Mouse (Mus musculus): ENCODE results near the gene Npb. TPM values are rescaled to one million over a fixed set of nuclear protein-coding genes. Genes with fewer than 3 reads are reported as not detected.

The Npb gene
- polyA plus RNA-seq, 1 experiment from 2014 or later = not detected

GRCm38 (mm10) chr11:120624680-120625111, 16.4 kb downstream of the Npb start:
- Histone ChIP-seq H3K27ac (ENCODE audit: low read depth, low read length) (peak overlapping the region; percentile 79), H3K27me3 (ENCODE audit: control insufficient read depth, insufficient read depth, low read length) (no peaks in the 10 kb centered on the region), H3K9me3 (ENCODE audit: control insufficient read depth, low read length) (no peaks in the 10 kb centered on the region), H3K4me2 (replicated peaks; ENCODE audit: low read depth, low read length) (peak overlapping the region; percentile 93), H3K4me1 (replicated peaks; ENCODE audit: control insufficient read depth, insufficient read depth, low read length) (peaks cover 7% of the 10 kb centered on the region), H3K36me3 (ENCODE audit: control insufficient read depth, insufficient read depth, low read length) (peaks cover 12% of the 10 kb centered on the region), H3K9ac (ENCODE audit: low read depth, low read length) (peak overlapping the region; percentile 67), H3K4me3 (ENCODE audit: low read depth, low read length) (peak overlapping the region; percentile 93)
- DNase-seq (ENCODE audit: low spot score) (peak; percentile 90), ATAC-seq (ENCODE audit: low FRiP score) (peak; percentile 80)
- WGBS = under 1% methylated on average over 53 of the region's 53 CpGs

DNA sequence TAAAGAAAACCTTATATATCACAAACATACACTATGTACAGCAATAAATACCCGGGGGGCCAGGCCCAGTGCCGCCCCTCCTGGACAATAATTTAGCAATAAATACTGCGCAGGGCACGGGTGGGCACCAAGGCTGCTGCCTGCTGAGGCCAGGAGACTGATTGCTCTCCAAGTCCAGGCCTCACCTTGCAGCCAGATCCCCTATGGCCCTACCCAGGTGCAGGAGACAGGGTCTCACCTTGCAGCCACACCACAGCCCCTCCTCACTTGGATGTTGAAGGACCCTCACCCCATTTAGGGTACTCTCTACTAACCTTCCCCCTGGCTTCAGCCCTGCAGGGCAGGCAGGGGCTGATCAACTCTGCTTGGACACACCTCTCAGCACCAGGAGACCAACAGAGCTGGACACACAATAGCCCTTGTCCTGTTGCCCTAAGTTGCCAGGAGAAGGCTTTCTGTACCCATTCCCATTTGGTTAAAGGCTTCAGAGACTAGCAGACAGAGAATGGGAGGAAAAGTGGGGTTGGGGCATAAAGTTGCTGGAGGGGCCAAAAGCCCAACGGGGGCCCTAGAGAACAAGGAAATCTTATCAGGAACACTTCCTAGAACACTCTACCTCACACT, 17.0 kb downstream of the Npb start, which contains the start of gene Sirt7:
Sirt7 (minus strand) TSS at position 89 of the 624 bp plus-strand sequence.
- Histone ChIP-seq H3K9me3 (ENCODE audit: control insufficient read depth, low read length) (no peaks in the 10 kb centered on the region), H3K4me3 (ENCODE audit: low read depth, low read length) (peak within 1 kb of the TSS; percentile 93), H3K27me3 (ENCODE audit: control insufficient read depth, insufficient read depth, low read length) (no peaks in the 10 kb centered on the region), H3K4me2 (replicated peaks; ENCODE audit: low read depth, low read length) (peak within 1 kb of the TSS; percentile 93), H3K36me3 (ENCODE audit: control insufficient read depth, insufficient read depth, low read length) (peaks cover 10% of the 10 kb centered on the region), H3K4me1 (replicated peaks; ENCODE audit: control insufficient read depth, insufficient read depth, low read length) (peaks cover 8% of the 10 kb centered on the region), H3K27ac (ENCODE audit: low read depth, low read length) (peak within 1 kb of the TSS; percentile 79), H3K9ac (ENCODE audit: low read depth, low read length) (peak within 1 kb of the TSS; percentile 67)
- 25% methylated on average over 5 of the region's 5 CpGs for WGBS
- ATAC-seq (ENCODE audit: low FRiP score) = peak; percentile 48
- DNase-seq (ENCODE audit: low spot score) = no peak

DNA sequence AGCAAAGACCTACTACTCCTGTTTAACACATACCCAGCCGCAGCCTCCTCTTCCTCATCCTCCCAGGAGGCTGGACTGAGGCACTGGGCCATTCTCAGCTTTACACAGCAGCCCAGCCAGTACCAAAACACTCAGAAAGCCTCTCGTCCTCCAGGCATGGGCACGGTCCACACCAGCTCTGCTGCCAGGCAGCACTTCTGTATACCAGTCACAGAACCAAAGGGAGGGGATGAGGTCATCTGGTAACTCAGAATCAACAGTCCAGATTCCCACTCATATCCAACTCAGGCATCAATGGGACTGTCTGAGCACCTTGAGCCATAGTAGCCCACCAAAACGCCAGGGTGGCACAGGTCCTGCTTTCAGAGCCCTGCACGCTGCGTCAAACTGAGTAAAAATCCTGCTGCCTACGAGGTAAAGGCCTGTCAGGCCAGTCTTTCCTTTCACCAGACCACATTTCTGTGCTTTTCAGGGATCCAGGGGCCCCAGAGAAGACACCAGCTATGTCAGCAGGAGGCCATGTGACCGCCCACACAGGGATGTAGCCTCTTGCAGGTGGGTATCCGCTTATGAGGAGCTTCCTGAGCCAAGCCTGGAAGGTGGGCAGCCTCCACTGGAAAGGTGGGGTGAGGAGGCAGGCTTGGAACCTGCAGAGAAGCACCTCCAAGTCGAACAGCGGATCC, 18.6 kb downstream of the Npb start:
- 92% methylated on average over 11 of the region's 11 CpGs for WGBS
- H3K27ac ChIP-seq (ENCODE audit: low read depth, low read length) = no peak overlapping the region
- no peak overlapping the region for H3K4me2 ChIP-seq (replicated peaks; ENCODE audit: low read depth, low read length)
- no peak for DNase-seq (ENCODE audit: low spot score)
- no peak overlapping the region for H3K9ac ChIP-seq (ENCODE audit: low read depth, low read length)
- no peak overlapping the region for H3K4me3 ChIP-seq (ENCODE audit: low read depth, low read length)
- H3K27me3 ChIP-seq (ENCODE audit: control insufficient read depth, insufficient read depth, low read length) = no peaks in the 10 kb centered on the region
- peaks cover 12% of the 10 kb centered on the region for H3K4me1 ChIP-seq (replicated peaks; ENCODE audit: control insufficient read depth, insufficient read depth, low read length)
- ATAC-seq (ENCODE audit: low FRiP score) = no peak
- H3K36me3 ChIP-seq (ENCODE audit: control insufficient read depth, insufficient read depth, low read length) = peaks cover 3% of the 10 kb centered on the region
- H3K9me3 ChIP-seq (ENCODE audit: control insufficient read depth, low read length) = no peaks in the 10 kb centered on the region

DNA sequence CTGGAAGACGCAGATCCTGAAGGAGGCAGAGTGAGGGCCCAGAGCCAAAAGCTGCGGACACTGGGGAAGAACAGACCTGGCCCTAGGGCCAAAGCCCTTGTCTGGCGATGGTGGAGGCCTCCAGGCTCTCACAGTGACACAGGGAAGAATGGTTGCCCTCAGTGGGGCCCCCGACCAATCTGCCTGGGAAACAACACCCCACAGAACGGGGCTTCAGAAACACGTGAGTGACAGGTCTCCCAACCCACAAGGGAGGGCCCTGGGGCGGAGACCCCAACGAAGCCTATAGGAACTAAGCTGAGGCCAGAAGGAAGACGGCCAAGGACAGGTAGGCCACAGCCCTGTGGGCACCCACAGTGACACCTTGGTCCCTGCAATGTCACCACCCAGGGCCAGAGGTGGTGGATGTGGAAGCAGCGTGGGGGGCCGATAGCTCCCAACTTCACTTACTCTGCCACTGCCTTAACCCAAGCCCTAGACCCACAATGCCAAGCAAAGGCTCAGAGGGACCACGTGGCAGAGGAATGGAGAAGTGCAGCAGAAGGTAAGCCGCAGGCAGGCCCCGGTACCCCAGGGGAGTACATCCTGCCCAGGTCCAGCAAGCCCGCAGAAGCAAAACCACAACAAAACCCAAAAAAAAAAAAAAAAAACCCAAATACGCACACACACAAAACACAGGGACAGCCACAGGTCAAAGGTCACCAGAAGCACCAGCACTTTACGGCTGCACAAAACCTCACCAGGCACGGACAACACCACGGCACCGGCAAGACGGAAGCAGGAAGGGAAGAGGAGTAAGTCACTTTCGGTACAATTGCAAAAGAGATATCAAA, 19.4 kb downstream of the Npb start:
- Histone ChIP-seq H3K27ac (ENCODE audit: low read depth, low read length) (no peak overlapping the region), H3K4me3 (ENCODE audit: low read depth, low read length) (no peak overlapping the region), H3K9ac (ENCODE audit: low read depth, low read length) (no peak overlapping the region), H3K4me2 (replicated peaks; ENCODE audit: low read depth, low read length) (no peak overlapping the region), H3K27me3 (ENCODE audit: control insufficient read depth, insufficient read depth, low read length) (no peaks in the 10 kb centered on the region), H3K4me1 (replicated peaks; ENCODE audit: control insufficient read depth, insufficient read depth, low read length) (peaks cover 17% of the 10 kb centered on the region), H3K9me3 (ENCODE audit: control insufficient read depth, low read length) (no peaks in the 10 kb centered on the region), H3K36me3 (ENCODE audit: control insufficient read depth, insufficient read depth, low read length) (peaks cover 3% of the 10 kb centered on the region)
- 85% methylated on average over 22 of the region's 22 CpGs for WGBS
- DNase-seq (ENCODE audit: low spot score) (no peak), ATAC-seq (ENCODE audit: low FRiP score) (no peak)

- no peak overlapping the region for H3K4me3 ChIP-seq (ENCODE audit: low read depth, low read length)
- 97% methylated on average over 23 of the region's 23 CpGs for WGBS
- peaks cover 17% of the 10 kb centered on the region for H3K4me1 ChIP-seq (replicated peaks; ENCODE audit: control insufficient read depth, insufficient read depth, low read length)
Measured at GRCm38 (mm10) chr11:120628601-120629340, 20.5 kb downstream of the Npb start.

DNA sequence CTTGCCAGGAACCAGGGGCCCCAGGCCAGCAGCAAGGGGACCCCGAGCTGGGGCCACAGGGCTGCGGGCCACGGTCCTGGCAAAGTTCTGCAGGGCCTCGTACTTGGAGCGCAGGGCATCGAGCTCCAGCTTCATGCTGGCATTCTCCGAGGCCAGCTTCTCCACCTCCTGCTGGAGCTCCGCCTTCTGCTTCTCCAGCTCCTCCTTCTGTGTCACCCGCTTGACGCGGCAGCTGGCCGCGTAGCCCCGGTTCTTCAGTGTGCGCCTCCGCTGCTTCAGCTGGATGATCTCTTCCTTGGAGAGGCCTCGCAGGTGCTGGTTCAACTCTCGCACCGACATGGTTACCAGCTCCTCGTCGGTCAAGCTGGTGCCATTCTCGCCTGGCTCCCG, 21.1 kb downstream of the Npb start:
- Histone ChIP-seq H3K27ac (ENCODE audit: low read depth, low read length) (0 out of 2 replicates have a peak overlapping the region, but pooled peaks have one; percentile 12), H3K27me3 (ENCODE audit: control insufficient read depth, insufficient read depth, low read length) (no peaks in the 10 kb centered on the region), H3K4me2 (replicated peaks; ENCODE audit: low read depth, low read length) (no peak overlapping the region), H3K36me3 (ENCODE audit: control insufficient read depth, insufficient read depth, low read length) (peaks cover 3% of the 10 kb centered on the region), H3K4me1 (replicated peaks; ENCODE audit: control insufficient read depth, insufficient read depth, low read length) (peaks cover 15% of the 10 kb centered on the region), H3K4me3 (ENCODE audit: low read depth, low read length) (no peak overlapping the region), H3K9me3 (ENCODE audit: control insufficient read depth, low read length) (no peaks in the 10 kb centered on the region), H3K9ac (ENCODE audit: low read depth, low read length) (no peak overlapping the region)
- 80% methylated on average over 21 of the region's 23 CpGs for WGBS
- DNase-seq (ENCODE audit: low spot score) (no peak), ATAC-seq (ENCODE audit: low FRiP score) (no peak)

More at GRCm38 (mm10) chr11:120628601-120629340, 20.5 kb downstream of the Npb start:
- H3K27me3 ChIP-seq (ENCODE audit: control insufficient read depth, insufficient read depth, low read length) = no peaks in the 10 kb centered on the region
- ATAC-seq (ENCODE audit: low FRiP score) = no peak
- no peak for DNase-seq (ENCODE audit: low spot score)
- H3K27ac ChIP-seq (ENCODE audit: low read depth, low read length) = no peak overlapping the region
- no peak overlapping the region for H3K9ac ChIP-seq (ENCODE audit: low read depth, low read length)
- no peaks in the 10 kb centered on the region for H3K9me3 ChIP-seq (ENCODE audit: control insufficient read depth, low read length)
- H3K36me3 ChIP-seq (ENCODE audit: control insufficient read depth, insufficient read depth, low read length) = peaks cover 3% of the 10 kb centered on the region
- H3K4me2 ChIP-seq (replicated peaks; ENCODE audit: low read depth, low read length) = no peak overlapping the region

DNA sequence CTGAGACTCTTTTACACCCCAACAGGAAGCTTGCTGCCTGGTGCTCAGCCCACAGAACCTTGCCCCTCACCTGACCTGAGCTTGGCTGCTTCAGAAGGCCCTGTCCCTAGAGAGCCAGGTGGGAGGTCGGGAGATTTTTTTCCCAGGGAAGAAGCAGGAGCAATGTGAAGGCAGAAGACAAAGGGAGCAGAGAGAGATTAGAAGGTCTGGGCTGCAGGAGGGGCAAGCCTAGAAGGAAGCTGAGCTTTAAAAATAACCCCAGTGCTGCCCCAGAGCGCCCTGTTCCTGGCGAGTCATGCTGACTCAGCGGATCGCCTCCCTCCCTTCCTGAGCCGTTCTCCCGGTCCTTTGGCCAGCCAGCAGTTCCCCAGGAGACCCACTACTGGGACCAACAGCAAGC, 21.6 kb downstream of the Npb start:
- Histone ChIP-seq H3K4me1 (replicated peaks; ENCODE audit: control insufficient read depth, insufficient read depth, low read length) (peaks cover 15% of the 10 kb centered on the region), H3K9me3 (ENCODE audit: control insufficient read depth, low read length) (no peaks in the 10 kb centered on the region), H3K36me3 (ENCODE audit: control insufficient read depth, insufficient read depth, low read length) (peaks cover 3% of the 10 kb centered on the region), H3K4me3 (ENCODE audit: low read depth, low read length) (no peak overlapping the region), H3K27me3 (ENCODE audit: control insufficient read depth, insufficient read depth, low read length) (no peaks in the 10 kb centered on the region), H3K27ac (ENCODE audit: low read depth, low read length) (0 out of 2 replicates have a peak overlapping the region, but pooled peaks have one; percentile 12), H3K9ac (ENCODE audit: low read depth, low read length) (peak overlapping the region; percentile 11; the same call in 1 of the 2 replicates), H3K4me2 (replicated peaks; ENCODE audit: low read depth, low read length) (no peak overlapping the region)
- WGBS = 29% methylated on average over 7 of the region's 7 CpGs
- ATAC-seq (ENCODE audit: low FRiP score) (no peak), DNase-seq (ENCODE audit: low spot score) (no peak)

DNA sequence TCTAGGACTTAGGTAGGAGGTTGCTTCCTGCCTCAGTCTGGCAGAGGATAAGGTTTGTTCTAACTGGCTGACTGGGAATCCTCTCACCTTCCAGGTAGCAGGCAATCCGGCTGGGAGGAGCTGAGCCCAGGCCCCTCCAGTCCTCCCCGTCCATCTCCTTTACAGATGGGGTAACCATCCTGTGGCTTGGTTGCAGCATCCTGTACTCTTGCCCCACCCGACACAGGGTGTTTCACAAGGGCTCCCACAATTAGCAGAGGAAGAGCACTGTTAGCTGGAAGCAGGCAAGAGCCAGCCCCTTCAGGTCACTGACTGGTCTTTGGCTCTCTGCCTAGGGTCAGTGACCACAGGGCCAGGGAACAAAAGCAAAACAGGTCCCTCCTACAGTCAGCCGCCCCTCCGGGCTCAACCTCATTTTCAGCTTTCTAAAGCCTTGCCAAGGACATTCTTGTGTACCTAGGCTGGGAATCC, 22.2 kb downstream of the Npb start:
- 42% methylated on average over 5 of the region's 5 CpGs for whole genome bisulfite sequencing
- 0 out of 2 replicates have a peak overlapping the region, but pooled peaks have one; percentile 12 for H3K27ac ChIP-seq (ENCODE audit: low read depth, low read length)

More for the DNA sequence above, 22.2 kb downstream of the Npb start:
- no peaks in the 10 kb centered on the region for H3K27me3 ChIP-seq (ENCODE audit: control insufficient read depth, insufficient read depth, low read length)
- H3K4me1 ChIP-seq (replicated peaks; ENCODE audit: control insufficient read depth, insufficient read depth, low read length) = peaks cover 11% of the 10 kb centered on the region
- ATAC-seq (ENCODE audit: low FRiP score) (no peak), DNase-seq (ENCODE audit: low spot score) (no peak)
- H3K9ac ChIP-seq (ENCODE audit: low read depth, low read length) = peak overlapping the region; percentile 11; the same call in 1 of the 2 replicates
- H3K9me3 ChIP-seq (ENCODE audit: control insufficient read depth, low read length) = no peaks in the 10 kb centered on the region
- H3K4me3 ChIP-seq (ENCODE audit: low read depth, low read length) = no peak overlapping the region
- no peak overlapping the region for H3K4me2 ChIP-seq (replicated peaks; ENCODE audit: low read depth, low read length)
- peaks cover 3% of the 10 kb centered on the region for H3K36me3 ChIP-seq (ENCODE audit: control insufficient read depth, insufficient read depth, low read length)

Data from hindbrain, embryonic 11.5 days (tissue).